Mouse (Mus musculus) liver, postnatal 0 days (tissue): ENCODE results near the gene Nme2.

Experiments
- CTCF ChIP-seq: sonication (generic); IDR thresholded peaks from 2 replicates; pipeline ENCODE4 v1.5.1; 2016; ENCODE audit warnings: antibody characterized with exemption, low read depth
- EP300 ChIP-seq: IDR thresholded peaks from 2 replicates; pipeline ENCODE4 v1.6.1; 2016; ENCODE audit warnings: antibody characterized with exemption, low read depth, mild to moderate bottlenecking

DNA sequence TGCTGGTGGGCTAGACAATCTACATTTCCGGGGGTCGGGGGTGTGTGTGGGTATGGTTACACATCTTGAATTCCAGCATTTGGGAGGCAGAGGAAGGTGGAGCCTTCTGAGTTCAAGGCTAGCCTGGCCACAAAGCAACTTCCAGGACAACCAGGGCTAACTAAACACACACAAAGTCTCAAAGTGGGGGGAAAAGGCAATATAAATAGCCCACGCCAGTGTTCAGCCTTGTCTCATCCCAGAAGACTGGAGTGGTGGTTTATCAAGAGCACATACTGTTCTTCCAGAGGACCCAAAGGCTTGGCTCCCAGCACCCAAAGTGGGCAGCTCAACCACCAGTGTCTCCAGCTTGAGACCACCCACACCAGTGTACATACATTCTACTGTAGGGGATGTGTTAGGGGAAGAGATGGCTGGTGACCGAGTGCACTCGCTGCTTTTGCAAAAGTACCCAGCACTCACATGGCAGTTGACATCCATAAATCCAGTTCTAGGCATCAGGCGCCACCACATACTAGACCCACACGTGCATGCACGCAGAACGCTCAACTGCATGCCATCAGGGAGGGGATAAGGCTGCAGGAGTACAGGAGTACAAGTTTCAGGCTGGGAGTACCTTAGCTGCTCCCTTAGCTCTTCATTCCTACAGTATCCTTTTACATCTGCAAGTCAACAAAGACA is 7.0 kb downstream of the Nme2 start:
- no peak for TF ChIP-seq EP300
- no peak for TF ChIP-seq CTCF
